Mouse (Mus musculus): Measurements from ENCODE around the gene Dnah11. TPM values are rescaled to one million over a fixed set of nuclear protein-coding genes. Genes with fewer than 3 reads are reported as not detected.

The Dnah11 gene
- 0.04 and 0.08 TPM in 2 replicates for polyA plus RNA-seq (2016; fragmentation: Nextera tagmentation; extraction: Ambion mirVana)

- Histone ChIP-seq H3K27me3 (peaks cover 36% of the 10 kb centered on the region), H3K4me3 (peak within 1 kb of the TSS; percentile 52), H3K9me3 (no peaks in the 10 kb centered on the region), H3K9ac (peak within 1 kb of the TSS; percentile 38), H3K27ac (no peak within 1 kb of the TSS), H3K36me3 (no peaks in the 10 kb centered on the region), H3K4me2 (replicated peaks) (peak within 1 kb of the TSS; percentile 94), H3K4me1 (0 out of 2 replicates have a peak, but pooled peaks cover 3% of the 10 kb centered on the region)
- 1% methylated on average over 47 of the region's 47 CpGs for WGBS
- ATAC-seq (ENCODE audit: insufficient number of reproducible peaks, insufficient read depth, low FRiP score, low TSS enrichment), result peak; percentile 96
Observed at GRCm38 (mm10) chr12:118198386-118199093, at the start of gene Dnah11. Gene Dnah11 (minus strand): TSS chr12:118199043.

- WGBS, result 51% methylated on average over 3 of the region's 3 CpGs
- no peak overlapping the region for H3K27ac ChIP-seq
Observed at GRCm38 (mm10) chr12:118221182-118221581, 22.3 kb upstream of the Dnah11 start.

GRCm38 (mm10) chr12:118220062-118220461 is 21.2 kb upstream of the Dnah11 start:
- Histone ChIP-seq H3K9me3 (no peaks in the 10 kb centered on the region), H3K27ac (no peak overlapping the region)
- ATAC-seq (ENCODE audit: insufficient number of reproducible peaks, insufficient read depth, low FRiP score, low TSS enrichment), result no peak

More at GRCm38 (mm10) chr12:118221182-118221581, 22.3 kb upstream of the Dnah11 start:
- no peak overlapping the region for H3K4me2 ChIP-seq (replicated peaks)
- no peaks in the 10 kb centered on the region for H3K9me3 ChIP-seq
- no peak for ATAC-seq (ENCODE audit: insufficient number of reproducible peaks, insufficient read depth, low FRiP score, low TSS enrichment)
- H3K4me1 ChIP-seq, result no peaks in the 10 kb centered on the region
- no peaks in the 10 kb centered on the region for H3K36me3 ChIP-seq
- H3K4me3 ChIP-seq, result no peak overlapping the region
- no peak overlapping the region for H3K9ac ChIP-seq
- H3K27me3 ChIP-seq, result no peaks in the 10 kb centered on the region

GRCm38 (mm10) chr12:118212163-118212562 is 13.3 kb upstream of the Dnah11 start:
- Histone ChIP-seq H3K36me3 (no peaks in the 10 kb centered on the region), H3K27me3 (no peaks in the 10 kb centered on the region), H3K4me1 (no peaks in the 10 kb centered on the region), H3K9ac (no peak overlapping the region), H3K4me2 (replicated peaks) (no peak overlapping the region), H3K4me3 (no peak overlapping the region), H3K9me3 (no peaks in the 10 kb centered on the region), H3K27ac (no peak overlapping the region)
- 83% methylated on average over 2 of the region's 2 CpGs for WGBS
- ATAC-seq (ENCODE audit: insufficient number of reproducible peaks, insufficient read depth, low FRiP score, low TSS enrichment), result no peak

More at GRCm38 (mm10) chr12:118220062-118220461, 21.2 kb upstream of the Dnah11 start:
- no peaks in the 10 kb centered on the region for H3K4me1 ChIP-seq
- H3K4me2 ChIP-seq (replicated peaks), result no peak overlapping the region
- H3K36me3 ChIP-seq, result no peaks in the 10 kb centered on the region
- H3K4me3 ChIP-seq, result no peak overlapping the region
- no peak overlapping the region for H3K9ac ChIP-seq
- H3K27me3 ChIP-seq, result no peaks in the 10 kb centered on the region

- Histone ChIP-seq H3K27me3 (peaks cover 36% of the 10 kb centered on the region), H3K4me2 (replicated peaks) (no peak overlapping the region), H3K27ac (no peak overlapping the region), H3K9ac (no peak overlapping the region), H3K4me3 (no peak overlapping the region), H3K9me3 (no peaks in the 10 kb centered on the region), H3K36me3 (no peaks in the 10 kb centered on the region), H3K4me1 (0 out of 2 replicates have a peak, but pooled peaks cover 3% of the 10 kb centered on the region)
- WGBS, result 65% methylated on average over 2 of the region's 2 CpGs
- no peak for ATAC-seq (ENCODE audit: insufficient number of reproducible peaks, insufficient read depth, low FRiP score, low TSS enrichment)
Observed at GRCm38 (mm10) chr12:118196583-118196982, 2.3 kb downstream of the Dnah11 start.

GRCm38 (mm10) chr12:118189535-118189934 is 9.3 kb downstream of the Dnah11 start:
- no peak overlapping the region for H3K9ac ChIP-seq
- ATAC-seq (ENCODE audit: insufficient number of reproducible peaks, insufficient read depth, low FRiP score, low TSS enrichment), result no peak
- H3K27ac ChIP-seq, result no peak overlapping the region
- peaks cover 12% of the 10 kb centered on the region; the same call in 1 of the 2 replicates for H3K4me1 ChIP-seq
- 0 out of 2 replicates have a peak, but pooled peaks cover 6% of the 10 kb centered on the region for H3K27me3 ChIP-seq
- H3K4me2 ChIP-seq (replicated peaks), result no peak overlapping the region
- no peaks in the 10 kb centered on the region for H3K9me3 ChIP-seq
- WGBS, result 68% methylated on average over 3 of the region's 3 CpGs
- H3K36me3 ChIP-seq, result no peaks in the 10 kb centered on the region
- no peak overlapping the region for H3K4me3 ChIP-seq

GRCm38 (mm10) chr12:118187663-118188062 is 11.2 kb downstream of the Dnah11 start:
- Histone ChIP-seq H3K27ac (no peak overlapping the region), H3K4me3 (no peak overlapping the region), H3K4me2 (replicated peaks) (no peak overlapping the region), H3K27me3 (0 out of 2 replicates have a peak, but pooled peaks cover 6% of the 10 kb centered on the region), H3K9ac (no peak overlapping the region), H3K36me3 (no peaks in the 10 kb centered on the region), H3K4me1 (peaks cover 12% of the 10 kb centered on the region; the same call in 1 of the 2 replicates), H3K9me3 (no peaks in the 10 kb centered on the region)
- WGBS, result 48% methylated on average over 2 of the region's 2 CpGs
- ATAC-seq (ENCODE audit: insufficient number of reproducible peaks, insufficient read depth, low FRiP score, low TSS enrichment), result no peak

GRCm38 (mm10) chr12:118186881-118187489 is 11.9 kb downstream of the Dnah11 start:
- no peaks in the 10 kb centered on the region for H3K36me3 ChIP-seq
- H3K9me3 ChIP-seq, result no peaks in the 10 kb centered on the region
- WGBS, result 13% methylated on average over 4 of the region's 4 CpGs
- ATAC-seq (ENCODE audit: insufficient number of reproducible peaks, insufficient read depth, low FRiP score, low TSS enrichment), result no peak
- no peak overlapping the region for H3K4me3 ChIP-seq
- no peak overlapping the region for H3K4me2 ChIP-seq (replicated peaks)
- no peak overlapping the region for H3K9ac ChIP-seq
- H3K27ac ChIP-seq, result no peak overlapping the region; the same call in 1 of the 2 replicates
- peaks cover 12% of the 10 kb centered on the region; the same call in 1 of the 2 replicates for H3K4me1 ChIP-seq
- 0 out of 2 replicates have a peak, but pooled peaks cover 6% of the 10 kb centered on the region for H3K27me3 ChIP-seq

GRCm38 (mm10) chr12:118186120-118186880 is 12.5 kb downstream of the Dnah11 start:
- Histone ChIP-seq H3K4me3 (no peak overlapping the region), H3K36me3 (no peaks in the 10 kb centered on the region), H3K4me2 (replicated peaks) (no peak overlapping the region), H3K9me3 (no peaks in the 10 kb centered on the region), H3K4me1 (peaks cover 12% of the 10 kb centered on the region; the same call in 1 of the 2 replicates), H3K9ac (no peak overlapping the region), H3K27me3 (0 out of 2 replicates have a peak, but pooled peaks cover 4% of the 10 kb centered on the region), H3K27ac (no peak overlapping the region)
- WGBS, result 11% methylated on average over 4 of the region's 4 CpGs
- ATAC-seq (ENCODE audit: insufficient number of reproducible peaks, insufficient read depth, low FRiP score, low TSS enrichment), result no peak

GRCm38 (mm10) chr12:118184731-118185130 is 14.1 kb downstream of the Dnah11 start:
- H3K27me3 ChIP-seq, result no peaks in the 10 kb centered on the region
- H3K36me3 ChIP-seq, result no peaks in the 10 kb centered on the region
- H3K9me3 ChIP-seq, result no peaks in the 10 kb centered on the region
- no peak overlapping the region for H3K27ac ChIP-seq
- no peak overlapping the region for H3K4me3 ChIP-seq
- peaks cover 12% of the 10 kb centered on the region; the same call in 1 of the 2 replicates for H3K4me1 ChIP-seq
- 68% methylated on average over 1 of the region's 1 CpGs for WGBS
- ATAC-seq (ENCODE audit: insufficient number of reproducible peaks, insufficient read depth, low FRiP score, low TSS enrichment), result no peak
- no peak overlapping the region for H3K9ac ChIP-seq
- H3K4me2 ChIP-seq (replicated peaks), result no peak overlapping the region

- Histone ChIP-seq H3K4me3 (no peak overlapping the region), H3K4me2 (replicated peaks) (no peak overlapping the region), H3K9me3 (no peaks in the 10 kb centered on the region), H3K27me3 (no peaks in the 10 kb centered on the region), H3K27ac (no peak overlapping the region), H3K4me1 (peaks cover 3% of the 10 kb centered on the region; the same call in 1 of the 2 replicates), H3K9ac (no peak overlapping the region), H3K36me3 (no peaks in the 10 kb centered on the region)
- ATAC-seq (ENCODE audit: insufficient number of reproducible peaks, insufficient read depth, low FRiP score, low TSS enrichment), result no peak
- 83% methylated on average over 5 of the region's 5 CpGs for WGBS
Observed at GRCm38 (mm10) chr12:118177756-118178155, 21.1 kb downstream of the Dnah11 start.
